Mouse (Mus musculus) testis, adult 2 months (tissue): ENCODE data around the gene Ccdc81. TPM values are rescaled to one million over a fixed set of nuclear protein-coding genes. Genes with fewer than 3 reads are reported as not detected.

Source experiments
- H3K27ac ChIP-seq: fragments of 200-500 bp; 2 replicates; pipeline ENCODE4 v1.5.1; 2012; ENCODE audit warnings: low read depth, low read length; ENCODE audit not compliant: control insufficient read depth, insufficient read depth
- H3K27me3 ChIP-seq: fragments of 200-500 bp; 2 replicates; pipeline ENCODE4 v1.6.1; 2012; ENCODE audit warnings: mild to moderate bottlenecking, low read length, moderate library complexity; ENCODE audit not compliant: control insufficient read depth, insufficient read depth
- H3K36me3 ChIP-seq: fragments of 200-500 bp; 2 replicates; pipeline ENCODE4 v1.6.1; 2012; ENCODE audit warnings: mild to moderate bottlenecking, low read length; ENCODE audit not compliant: control insufficient read depth, insufficient read depth
- H3K4me1 ChIP-seq: fragments of 200-500 bp; 2 replicates; pipeline ENCODE4 v1.6.1; 2012; ENCODE audit warnings: low read length; ENCODE audit not compliant: control insufficient read depth, insufficient read depth
- H3K4me3 ChIP-seq: fragments of 200-500 bp; 2 replicates; pipeline ENCODE4 v1.5.1; 2012; ENCODE audit warnings: low read depth, mild to moderate bottlenecking, low read length, moderate library complexity, mixed read lengths; ENCODE audit not compliant: control insufficient read depth
- CTCF ChIP-seq: fragments of 200-500 bp; IDR thresholded peaks from 2 replicates; pipeline ENCODE4 v1.5.1; 2012; ENCODE audit warnings: low read depth, mild to moderate bottlenecking, inconsistent platforms, low read length, moderate library complexity; ENCODE audit not compliant: control insufficient read depth, insufficient read depth, insufficient replicate concordance
- POLR2A ChIP-seq: fragments of 200-500 bp; IDR thresholded peaks from 2 replicates; pipeline ENCODE4 v1.6.1; 2012; ENCODE audit warnings: low read depth, mild to moderate bottlenecking, inconsistent platforms, low read length, moderate library complexity; ENCODE audit not compliant: control insufficient read depth
- polyA plus RNA-seq: library from polyadenylated mRNA; depleted of rRNA; stranded (reverse); fragments of >200 nt; gene quantifications from 2 replicates; pipeline ENCODE4 v1.2.3, GENCODE M21; 2012; rRNA removed

The Ccdc81 gene
- polyA plus RNA-seq, 1 experiment = 80.0 TPM

DNA sequence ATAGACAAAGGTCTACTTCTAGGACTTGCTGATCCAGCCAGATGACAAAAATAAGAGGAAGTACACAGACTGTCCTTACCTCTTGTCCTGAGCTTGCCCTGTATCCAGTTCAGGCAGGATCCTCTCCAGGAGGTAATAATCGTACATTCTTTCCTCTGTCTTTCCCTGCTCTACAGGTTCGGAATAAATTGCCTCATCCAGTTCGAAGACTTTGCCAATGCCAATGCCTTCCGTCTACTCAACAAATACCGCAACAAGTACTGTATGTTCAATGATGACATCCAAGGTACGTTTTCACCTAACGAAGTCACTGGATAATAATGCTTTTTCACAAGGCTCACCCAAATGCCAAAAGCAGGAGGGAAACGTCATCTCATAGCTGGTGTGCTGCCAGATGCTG is 69.9 kb downstream of the Ccdc81 start:
- no peak for TF ChIP-seq POLR2A
- TF ChIP-seq CTCF = no peak
- Histone ChIP-seq H3K36me3 (no peaks in the 10 kb centered on the region), H3K4me1 (peaks cover 9% of the 10 kb centered on the region), H3K27ac (no peak overlapping the region), H3K27me3 (no peaks in the 10 kb centered on the region), H3K4me3 (no peak overlapping the region)

DNA sequence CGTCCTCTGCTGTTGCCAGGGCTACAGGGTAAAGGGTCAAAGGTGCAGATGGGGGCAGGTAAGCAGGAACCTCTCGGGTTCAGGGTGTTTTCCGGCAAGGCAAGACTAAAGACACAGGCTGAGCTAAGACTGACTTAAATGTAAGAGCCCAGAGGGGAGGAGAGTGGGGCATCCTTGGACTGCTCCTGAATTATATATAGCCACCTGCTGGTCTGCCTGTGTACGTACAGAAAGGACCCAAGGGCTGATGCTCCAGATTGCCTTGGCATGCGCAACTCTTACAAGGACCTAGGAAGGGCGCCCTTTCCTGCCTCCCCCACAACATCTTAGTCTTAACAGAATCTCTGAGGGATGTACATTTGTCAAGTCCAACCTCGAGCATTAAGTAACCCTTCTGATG is 74.2 kb downstream of the Ccdc81 start:
- no peak overlapping the region for H3K27ac ChIP-seq
- H3K27me3 ChIP-seq = no peaks in the 10 kb centered on the region
- peak; percentile 20; the same call in 1 of the 2 replicates for TF ChIP-seq CTCF
- TF ChIP-seq POLR2A = no peak
- no peaks in the 10 kb centered on the region for H3K36me3 ChIP-seq
- H3K4me1 ChIP-seq = peaks cover 8% of the 10 kb centered on the region
- peak overlapping the region; percentile 69 for H3K4me3 ChIP-seq

DNA sequence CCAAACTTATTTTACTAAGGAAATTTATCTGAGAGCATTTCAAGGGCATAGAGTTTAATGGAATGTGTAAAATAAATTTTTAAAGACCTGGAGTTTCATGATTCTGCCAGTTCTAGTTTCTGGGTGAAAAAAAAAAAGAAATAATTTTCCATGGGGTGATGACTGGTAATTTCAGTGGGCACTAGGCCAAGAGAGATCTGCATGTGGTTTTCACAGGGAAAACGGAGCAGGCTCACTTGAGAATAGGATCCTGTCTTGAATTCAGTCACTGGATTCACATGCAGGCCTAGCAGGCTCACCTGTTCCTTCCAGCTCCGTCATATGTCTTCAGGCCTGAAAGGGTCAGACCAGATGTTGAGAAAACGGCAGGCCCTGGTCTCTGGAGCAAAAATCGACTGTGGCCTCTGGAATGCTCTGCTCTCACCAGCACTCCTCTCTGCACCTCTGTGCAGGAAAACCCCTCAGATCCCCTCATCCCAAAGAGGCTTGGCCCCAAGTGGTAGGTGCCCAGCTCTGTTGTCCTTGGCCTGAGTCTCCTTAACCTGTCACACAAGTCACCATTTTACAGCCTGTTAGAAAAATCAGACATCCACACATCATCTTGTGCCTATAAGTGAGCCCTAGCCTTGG is 74.9 kb downstream of the Ccdc81 start:
- H3K27ac ChIP-seq = no peak overlapping the region
- no peaks in the 10 kb centered on the region for H3K27me3 ChIP-seq
- TF ChIP-seq POLR2A (no peak), CTCF (no peak)
- H3K4me3 ChIP-seq = peak overlapping the region; percentile 69
- H3K4me1 ChIP-seq = peaks cover 8% of the 10 kb centered on the region
- no peaks in the 10 kb centered on the region for H3K36me3 ChIP-seq

Other genes with a start within 250 kb of the Ccdc81 start
- 14.1 and 16.7 TPM in 2 replicates for gene Hikeshi, start 37.6 kb upstream of the Ccdc81 start, polyA plus RNA-seq
- gene Eed, start 77.4 kb upstream of the Ccdc81 start, polyA plus RNA-seq = 19.5 and 21.8 TPM in 2 replicates
- 79.7 and 84.5 TPM in 2 replicates for gene Picalm, start 226.6 kb upstream of the Ccdc81 start, polyA plus RNA-seq